ENCODE assay signal across 13 mouse cellular contexts in the genomic region with DNA sequence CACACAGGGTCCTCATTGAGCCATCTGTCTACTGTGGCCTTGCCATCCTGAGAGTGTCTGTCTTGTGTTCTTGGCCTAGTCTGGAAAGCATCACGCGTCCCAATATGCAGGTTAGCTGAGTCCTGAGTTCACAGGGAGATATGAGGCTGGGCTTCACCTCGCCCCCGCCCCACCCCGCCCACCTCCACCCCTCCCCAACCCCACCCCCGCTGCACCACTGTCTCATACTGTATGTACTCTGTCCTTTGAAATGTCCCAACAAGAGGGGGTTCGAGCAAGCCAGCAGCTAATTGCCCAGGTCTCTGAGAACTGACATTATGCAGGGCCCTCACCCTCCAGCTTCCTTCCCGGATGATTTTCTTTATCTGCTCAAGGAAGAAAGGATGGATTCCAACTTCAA.
"Had no signal": no experiment of that assay in that cellular context is flagged by ENCODE, and none has a peak within 500 bp of the region (broad histone marks: within the 10 kb centered on the region; RNA-seq: fewer than 3 reads in every experiment).

No protein-coding gene starts in this region.

- H3K4me3 ChIP-seq: midbrain, embryonic 12.5 days; myocyte; neural tube, embryonic 13.5 days had no signal

- H3K9me3 ChIP-seq: midbrain, embryonic 12.5 days; neural tube, embryonic 13.5 days had no signal

- H3K27ac ChIP-seq: liver, embryonic 14.5 days; macrophage; midbrain, embryonic 12.5 days; neural tube, embryonic 13.5 days had no signal

- H3K36me3 ChIP-seq: midbrain, embryonic 12.5 days; neural tube, embryonic 13.5 days had no signal

- H3K4me2 ChIP-seq: midbrain, embryonic 12.5 days; neural tube, embryonic 13.5 days had no signal

- DNase-seq: kidney, adult 9 months; lung, adult 2 months; lung, postnatal 14 days; retina, postnatal 1 day; thymus, adult 18-20 months; thymus, postnatal 36 days had no signal

- H3K9ac ChIP-seq: liver, embryonic 14.5 days; midbrain, embryonic 12.5 days; neural tube, embryonic 13.5 days had no signal

- ATAC-seq: inflammation-experienced regulatory T-cells, adult 6 months; midbrain, embryonic 16.5 days had no signal
